Mouse (Mus musculus) lung, embryonic 14.5 days (tissue): ENCODE measurements around the gene Ranbp2. TPM values are rescaled to one million over a fixed set of nuclear protein-coding genes. Genes with fewer than 3 reads are reported as not detected.

Experiments used
- ATAC-seq: fragments of 200-750 bp; cut with Nextera tagmentation; 2 replicates; pipeline ENCODE4 v1.8.0; 2017; ENCODE audit warnings: mild to moderate bottlenecking, moderate TSS enrichment, moderate library complexity; ENCODE audit not compliant: insufficient read depth
- DNase-seq: peaks from one replicate; pipeline ENCODE4 v3.0.0-alpha.2; 2015
- H3K27ac ChIP-seq: fragments of 300-500 bp; sonication (generic); 2 replicates; pipeline ENCODE4 v1.5.1; 2014; ENCODE audit warnings: low read depth, mild to moderate bottlenecking, moderate library complexity
- H3K27me3 ChIP-seq: fragments of 300-500 bp; sonication (generic); 2 replicates; pipeline ENCODE4 v1.6.1; 2014; ENCODE audit warnings: low read length, control low read depth; ENCODE audit not compliant: insufficient read depth
- H3K36me3 ChIP-seq: fragments of 300-500 bp; sonication (generic); 2 replicates; pipeline ENCODE4 v1.6.1; 2014; ENCODE audit warnings: control low read depth; ENCODE audit not compliant: insufficient read depth
- H3K4me1 ChIP-seq: fragments of 300-500 bp; sonication (generic); 2 replicates; pipeline ENCODE4 v1.6.1; 2014; ENCODE audit warnings: antibody characterized with exemption, control low read depth; ENCODE audit not compliant: insufficient read depth
- H3K4me2 ChIP-seq: fragments of 300-500 bp; sonication (generic); 2 replicates; pipeline ENCODE4 v1.6.1; 2014; ENCODE audit warnings: mild to moderate bottlenecking
- H3K4me3 ChIP-seq: fragments of 300-500 bp; sonication (generic); 2 replicates; pipeline ENCODE4 v1.5.1; 2014; ENCODE audit warnings: low read depth, low read length
- H3K9ac ChIP-seq: fragments of 300-500 bp; sonication (generic); 2 replicates; pipeline ENCODE4 v1.6.1; 2014
- H3K9me3 ChIP-seq: fragments of 300-500 bp; sonication (generic); 2 replicates; pipeline ENCODE4 v1.6.1; 2016; ENCODE audit warnings: low read depth, low read length, control low read depth
- CTCF ChIP-seq: IDR thresholded peaks from 2 replicates; pipeline ENCODE4 v1.5.1; 2016; ENCODE audit warnings: antibody characterized with exemption, low read depth
- WGBS: fragments of 180-500 bp; shearing (Covaris S2); extraction: QIAGEN DNeasy Blood & Tissue Kit; methylation state at CpG from one replicate; pipeline ENCODE4 v1.1.7; 2014; 5-methylcytosine and 5-hydroxymethylcytosine counted together
- polyA plus RNA-seq: library from polyadenylated mRNA; unstranded; fragments of >200 nt; fragmentation: Nextera tagmentation; extraction: Ambion mirVana; gene quantifications from 2 replicates; pipeline ENCODE4 v1.2.1, GENCODE M21; 2014

Ranbp2 gene
- polyA plus RNA-seq, 1 experiment from 2014 or later = 40.8 TPM

DNA sequence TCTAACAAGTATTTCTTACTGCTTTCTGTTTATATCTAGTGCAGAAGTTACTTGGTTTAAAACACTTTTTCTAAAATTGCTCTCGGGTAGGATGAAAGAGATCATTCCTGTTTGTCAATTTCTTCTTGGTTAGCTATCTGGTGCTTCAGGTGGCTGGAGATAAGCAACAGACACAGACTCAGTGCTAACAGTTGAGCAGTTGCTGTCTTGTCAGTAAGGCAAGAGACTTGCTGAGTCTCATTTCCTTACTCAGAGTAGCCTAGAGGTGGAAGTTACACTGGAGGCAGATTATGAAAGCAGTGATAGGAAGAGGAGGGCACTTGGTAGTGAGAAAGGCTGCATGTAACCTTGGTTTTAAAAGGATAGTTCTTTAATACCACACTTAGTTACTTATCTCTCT lies 5.5 kb downstream of the Ranbp2 start:
- no peak overlapping the region for H3K4me3 ChIP-seq
- H3K27ac ChIP-seq = no peak overlapping the region
- ATAC-seq = no peak
- H3K4me2 ChIP-seq = no peak overlapping the region
- WGBS = 72% methylated on average over 1 of the region's 1 CpGs
- no peak for DNase-seq
- TF ChIP-seq CTCF = no peak
- H3K9ac ChIP-seq = no peak overlapping the region
- H3K27me3 ChIP-seq = no peaks in the 10 kb centered on the region
- no peaks in the 10 kb centered on the region for H3K4me1 ChIP-seq
- H3K9me3 ChIP-seq = no peaks in the 10 kb centered on the region
- peaks cover 46% of the 10 kb centered on the region for H3K36me3 ChIP-seq

- H3K4me3 ChIP-seq = no peak overlapping the region
- no peaks in the 10 kb centered on the region for H3K9me3 ChIP-seq
- H3K4me1 ChIP-seq = no peaks in the 10 kb centered on the region
- H3K36me3 ChIP-seq = peaks cover 85% of the 10 kb centered on the region
- TF ChIP-seq CTCF = no peak
- DNase-seq (no peak), ATAC-seq (no peak)
- H3K9ac ChIP-seq = no peak overlapping the region
- WGBS = 91% methylated on average over 1 of the region's 1 CpGs
- no peak overlapping the region for H3K4me2 ChIP-seq
- H3K27ac ChIP-seq = no peak overlapping the region
- H3K27me3 ChIP-seq = no peaks in the 10 kb centered on the region
These were observed 13.2 kb downstream of the Ranbp2 start for GRCm38 (mm10) chr10:58459896-58460295.

DNA sequence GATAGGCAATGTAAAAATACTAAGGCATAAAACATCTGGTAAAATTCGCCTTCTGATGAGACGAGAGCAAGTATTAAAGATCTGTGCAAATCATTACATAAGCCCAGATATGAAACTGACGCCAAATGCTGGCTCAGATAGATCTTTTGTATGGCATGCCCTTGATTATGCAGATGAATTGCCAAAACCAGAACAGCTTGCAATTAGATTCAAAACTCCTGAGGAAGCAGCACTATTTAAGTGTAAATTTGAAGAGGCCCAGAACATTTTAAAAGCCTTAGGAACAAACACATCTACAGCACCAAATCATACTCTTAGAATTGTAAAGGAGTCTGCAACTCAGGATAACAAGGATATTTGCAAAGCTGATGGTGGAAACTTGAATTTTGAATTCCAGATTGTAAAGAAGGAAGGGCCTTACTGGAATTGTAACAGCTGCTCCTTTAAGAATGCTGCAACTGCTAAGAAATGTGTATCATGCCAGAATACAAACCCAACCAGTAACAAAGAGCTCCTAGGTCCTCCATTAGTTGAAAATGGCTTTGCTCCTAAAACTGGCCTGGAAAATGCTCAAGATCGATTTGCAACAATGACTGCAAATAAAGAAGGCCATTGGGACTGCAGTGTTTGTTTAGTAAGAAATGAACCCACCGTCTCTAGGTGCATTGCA lies 30.5 kb downstream of the Ranbp2 start:
- DNase-seq = no peak
- Histone ChIP-seq H3K27ac (no peak overlapping the region), H3K4me2 (no peak overlapping the region), H3K4me3 (no peak overlapping the region), H3K9ac (no peak overlapping the region), H3K4me1 (no peaks in the 10 kb centered on the region), H3K36me3 (peaks cover 74% of the 10 kb centered on the region), H3K9me3 (no peaks in the 10 kb centered on the region), H3K27me3 (no peaks in the 10 kb centered on the region)
- no peak for TF ChIP-seq CTCF
- no peak for ATAC-seq
- WGBS = 89% methylated on average over 5 of the region's 5 CpGs

DNA sequence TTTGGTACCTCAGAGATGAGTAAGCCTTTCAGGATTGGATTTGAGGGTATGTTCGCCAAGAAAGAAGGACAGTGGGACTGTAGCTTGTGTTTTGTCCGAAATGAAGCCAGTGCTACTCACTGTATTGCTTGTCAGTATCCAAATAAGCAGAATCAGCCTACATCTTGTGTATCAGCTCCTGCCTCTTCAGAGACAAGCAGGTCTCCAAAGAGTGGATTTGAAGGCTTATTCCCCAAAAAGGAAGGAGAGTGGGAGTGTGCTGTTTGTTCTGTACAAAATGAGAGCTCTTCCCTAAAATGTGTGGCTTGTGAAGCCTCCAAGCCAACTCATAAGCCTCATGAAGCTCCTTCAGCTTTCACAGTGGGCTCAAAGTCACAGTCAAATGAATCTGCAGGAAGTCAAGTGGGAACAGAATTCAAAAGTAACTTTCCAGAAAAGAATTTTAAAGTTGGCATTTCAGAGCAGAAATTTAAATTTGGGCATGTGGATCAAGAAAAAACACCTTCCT lies 31.4 kb downstream of the Ranbp2 start:
- Histone ChIP-seq H3K4me2 (no peak overlapping the region), H3K27ac (no peak overlapping the region), H3K4me1 (no peaks in the 10 kb centered on the region), H3K27me3 (no peaks in the 10 kb centered on the region), H3K4me3 (no peak overlapping the region), H3K9ac (no peak overlapping the region), H3K9me3 (no peaks in the 10 kb centered on the region), H3K36me3 (peaks cover 75% of the 10 kb centered on the region)
- DNase-seq = no peak
- no peak for TF ChIP-seq CTCF
- no peak for ATAC-seq
- WGBS = 90% methylated on average over 2 of the region's 2 CpGs

GRCm38 (mm10) chr10:58479954-58480490 lies 33.3 kb downstream of the Ranbp2 start:
- no peak for TF ChIP-seq CTCF
- 91% methylated on average over 4 of the region's 4 CpGs for WGBS
- Histone ChIP-seq H3K27ac (no peak overlapping the region), H3K4me2 (no peak overlapping the region), H3K36me3 (peaks cover 83% of the 10 kb centered on the region), H3K27me3 (no peaks in the 10 kb centered on the region), H3K4me1 (no peaks in the 10 kb centered on the region), H3K9ac (no peak overlapping the region), H3K9me3 (no peaks in the 10 kb centered on the region), H3K4me3 (no peak overlapping the region)
- no peak for ATAC-seq
- DNase-seq = no peak

DNA sequence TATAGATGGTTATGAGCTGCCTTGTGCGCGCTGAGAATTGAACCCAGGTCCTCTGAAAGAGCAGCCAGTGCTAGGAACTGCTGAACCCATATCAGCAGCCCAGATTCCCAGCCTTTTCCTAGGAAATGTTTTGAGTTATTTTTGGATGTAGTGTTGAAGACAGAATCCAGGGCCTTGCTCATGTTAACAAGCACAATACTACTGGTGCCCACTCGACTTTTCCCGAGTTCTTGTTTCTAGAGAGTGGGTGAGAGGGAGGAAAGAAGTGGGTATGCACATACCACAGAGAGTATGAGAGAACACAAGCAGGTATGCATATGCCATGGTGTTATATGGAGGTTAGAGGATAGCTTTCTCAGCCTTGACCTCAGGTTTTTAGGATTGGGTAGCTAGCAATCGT lies 44.3 kb downstream of the Ranbp2 start:
- H3K9ac ChIP-seq = no peak overlapping the region
- H3K36me3 ChIP-seq = peaks cover 62% of the 10 kb centered on the region
- TF ChIP-seq CTCF = no peak
- ATAC-seq (no peak), DNase-seq (no peak)
- 91% methylated on average over 5 of the region's 5 CpGs for WGBS
- no peaks in the 10 kb centered on the region for H3K9me3 ChIP-seq
- no peaks in the 10 kb centered on the region for H3K4me1 ChIP-seq
- no peak overlapping the region for H3K4me2 ChIP-seq
- no peak overlapping the region for H3K4me3 ChIP-seq
- H3K27ac ChIP-seq = no peak overlapping the region
- no peaks in the 10 kb centered on the region for H3K27me3 ChIP-seq

GRCm38 (mm10) chr10:58495637-58496036 lies 48.9 kb downstream of the Ranbp2 start:
- ATAC-seq (no peak), DNase-seq (no peak)
- Histone ChIP-seq H3K27ac (no peak overlapping the region), H3K4me1 (no peaks in the 10 kb centered on the region), H3K4me2 (no peak overlapping the region), H3K4me3 (no peak overlapping the region), H3K27me3 (no peaks in the 10 kb centered on the region), H3K9me3 (no peaks in the 10 kb centered on the region), H3K9ac (no peak overlapping the region), H3K36me3 (peaks cover 47% of the 10 kb centered on the region)
- 77% methylated on average over 2 of the region's 2 CpGs for WGBS
- peak; percentile 26; the same call in 1 of the 2 replicates for TF ChIP-seq CTCF
